Mouse (Mus musculus) common myeloid progenitor, adult 5-6 weeks (primary cell): Measurements from ENCODE around the gene Gss. TPM values are rescaled to one million over a fixed set of nuclear protein-coding genes. Genes with fewer than 3 reads are reported as not detected.
"Not testable (repeated sequence)": the region's sequence is repeated elsewhere in the genome, so short reads cannot be mapped to it uniquely, and the experiment has no call there.

Experiments
- ATAC-seq: replicated peaks from 2 replicates; pipeline ENCODE4 v1.8.0; 2016; ENCODE audit warnings: low read depth, mild to moderate bottlenecking, moderate TSS enrichment, inconsistent platforms; ENCODE audit not compliant: poor library complexity, severe bottlenecking
- total RNA-seq: library from RNA; stranded (forward); fragments of 200-1000, 187-1606 nt; gene quantifications from 2 replicates; pipeline ENCODE4 v1.2.3, GENCODE M21; 2017

Gene Gss
- total RNA-seq, 1 experiment from 2014 or later = 18.4 TPM

DNA sequence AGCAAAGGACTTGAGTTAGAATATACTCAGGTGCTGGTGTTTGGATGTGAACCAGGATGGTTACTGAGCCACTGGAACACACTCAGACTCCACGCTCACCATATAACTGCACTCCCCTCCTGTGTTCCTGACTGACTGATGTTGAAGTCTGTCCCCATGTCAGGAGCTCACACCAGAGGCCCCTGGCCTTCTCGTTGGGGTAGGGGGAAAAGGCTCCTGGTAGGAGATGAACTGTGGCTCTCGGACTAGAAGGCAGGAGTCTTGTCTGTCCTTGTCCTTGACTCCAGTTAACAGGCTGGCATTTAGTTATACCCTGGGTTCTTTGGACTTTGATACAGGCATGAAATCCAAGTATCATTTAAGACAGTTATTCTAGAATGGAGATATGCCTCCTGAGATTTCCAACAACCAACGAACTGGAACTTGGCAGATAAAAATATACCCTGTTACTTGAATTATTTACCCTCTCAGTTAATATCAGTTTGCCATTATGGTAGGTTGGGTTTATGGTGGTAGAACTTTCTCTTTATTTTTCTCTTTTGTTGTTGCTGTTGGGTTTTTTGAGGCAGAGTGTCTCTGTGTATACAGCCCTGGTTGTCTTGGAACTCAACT is 10.1 kb downstream of the Gss start:
- no peak for ATAC-seq

DNA sequence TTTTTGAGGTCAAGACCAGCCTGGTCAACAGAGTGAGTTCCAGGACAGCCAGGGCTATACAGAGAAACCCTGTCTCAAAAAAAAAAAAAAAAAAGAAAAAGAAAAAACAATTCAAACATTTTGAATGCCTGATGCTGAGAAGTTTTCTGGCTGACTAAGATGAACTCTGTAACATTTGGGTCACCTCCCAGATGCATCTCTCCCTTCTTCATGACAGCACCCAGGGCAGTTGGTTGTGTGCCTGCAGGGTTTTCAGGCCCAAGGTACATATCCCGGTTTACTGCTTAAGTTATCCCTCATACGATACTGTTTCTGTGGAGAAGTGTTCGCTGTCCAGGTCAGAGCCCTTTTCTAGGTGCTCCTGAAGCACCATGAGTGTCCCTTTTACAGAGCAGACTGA is 12.3 kb downstream of the Gss start:
- no peak for ATAC-seq

DNA sequence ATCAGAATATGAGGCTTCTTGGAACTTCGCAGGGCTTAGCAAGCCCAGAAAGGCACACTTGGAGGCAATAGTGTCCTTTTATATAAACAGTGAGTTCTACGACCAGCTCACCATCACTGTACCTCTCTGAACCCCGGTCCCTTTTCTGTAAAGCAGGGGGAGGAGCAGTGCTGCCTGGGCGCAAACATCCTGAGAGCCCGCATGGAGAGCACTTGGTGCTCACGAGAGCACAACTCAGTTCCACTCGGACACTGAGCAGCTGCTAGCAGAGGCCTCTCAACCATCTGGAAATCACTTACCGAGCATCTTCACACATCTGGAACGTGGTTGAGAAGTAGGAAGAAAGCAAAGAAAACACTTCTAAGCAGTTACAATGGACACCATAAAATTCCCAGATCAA is 16.0 kb downstream of the Gss start:
- no peak for ATAC-seq

DNA sequence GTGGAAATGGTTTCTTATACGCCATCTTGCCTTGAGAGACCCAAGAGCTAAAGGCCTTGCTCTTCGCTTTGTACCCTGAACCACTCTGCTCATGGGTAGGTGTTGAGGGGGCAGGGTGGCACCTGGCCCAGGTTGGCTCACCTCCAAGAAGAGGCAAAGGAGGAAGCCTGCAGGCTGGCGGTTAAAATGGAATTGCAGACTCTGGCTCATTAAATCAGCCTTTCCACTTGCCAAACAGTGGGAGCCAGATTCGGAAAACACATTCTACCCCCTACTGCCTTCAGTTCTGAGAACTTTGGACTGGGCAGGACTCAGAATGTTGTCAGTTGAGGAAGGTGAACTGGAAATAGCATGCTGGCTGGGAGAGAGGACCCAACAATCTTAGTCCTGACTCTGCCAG is 17.9 kb downstream of the Gss start:
- no peak for ATAC-seq

DNA sequence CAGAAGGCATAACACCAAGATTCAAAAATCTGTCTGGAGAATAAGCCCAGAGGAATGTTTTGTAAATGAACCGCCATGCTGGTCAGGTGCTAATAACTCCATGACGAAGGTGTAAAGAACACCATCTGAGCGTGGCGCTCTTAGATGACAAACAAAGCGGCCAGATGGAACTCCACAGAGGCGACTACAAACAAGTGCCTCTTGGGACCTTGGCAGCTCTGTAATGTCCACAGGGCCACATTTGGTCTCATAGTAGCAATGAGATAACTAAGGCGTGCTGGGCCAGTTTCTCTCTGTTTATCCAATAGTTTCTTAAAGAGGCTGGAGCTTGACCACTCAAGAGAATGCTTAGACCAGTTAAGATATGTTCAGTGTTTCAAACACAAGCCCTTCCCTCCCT is 18.6 kb downstream of the Gss start:
- ATAC-seq = no peak

DNA sequence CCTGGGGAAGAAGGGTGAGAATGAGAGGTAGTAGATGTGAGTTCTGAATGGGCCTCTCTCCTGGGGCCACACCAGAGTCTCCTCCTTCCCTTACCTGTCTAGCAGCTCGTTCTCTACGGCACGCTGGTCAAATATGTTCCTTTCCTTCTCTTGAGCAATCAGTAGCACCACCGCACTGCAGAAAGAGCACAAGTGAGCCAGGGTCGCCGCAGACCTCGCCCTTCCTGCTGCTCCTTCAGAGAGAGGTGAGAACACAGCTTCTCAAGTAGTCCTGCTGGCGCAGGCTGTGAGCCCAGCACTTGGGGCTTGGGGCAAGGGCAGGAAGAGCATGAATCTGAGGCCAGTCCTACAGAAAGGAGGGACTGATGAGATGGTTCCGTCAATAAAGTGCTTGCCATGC is 19.6 kb downstream of the Gss start:
- ATAC-seq = no peak

DNA sequence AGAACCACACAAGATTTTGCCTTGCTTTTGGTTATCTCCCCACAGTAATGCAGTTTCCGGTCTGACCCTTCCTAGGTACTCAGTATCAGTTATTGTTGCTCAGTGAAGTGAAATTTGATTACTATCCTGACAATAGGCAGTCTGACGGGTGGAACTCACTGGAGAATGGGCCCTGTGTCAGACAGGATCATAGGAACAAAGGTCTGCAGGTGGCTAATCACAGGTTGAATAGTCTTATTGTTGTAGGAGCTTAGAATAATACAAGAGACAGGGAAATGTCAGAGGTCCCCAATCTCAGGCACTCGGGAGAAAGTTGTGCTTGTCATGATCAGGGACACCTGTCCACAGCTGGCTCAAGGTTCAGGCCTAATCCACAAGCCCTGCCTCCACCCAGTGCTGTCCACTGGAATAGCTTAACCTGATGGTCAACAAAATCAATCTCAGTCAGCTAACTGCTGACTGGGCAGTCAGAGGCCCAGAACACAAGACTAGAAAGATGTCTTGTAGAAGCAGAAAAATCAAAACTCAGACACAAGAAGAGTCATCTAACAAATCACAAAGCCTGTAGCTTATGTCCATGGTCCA is 23.3 kb downstream of the Gss start:
- ATAC-seq = no peak

DNA sequence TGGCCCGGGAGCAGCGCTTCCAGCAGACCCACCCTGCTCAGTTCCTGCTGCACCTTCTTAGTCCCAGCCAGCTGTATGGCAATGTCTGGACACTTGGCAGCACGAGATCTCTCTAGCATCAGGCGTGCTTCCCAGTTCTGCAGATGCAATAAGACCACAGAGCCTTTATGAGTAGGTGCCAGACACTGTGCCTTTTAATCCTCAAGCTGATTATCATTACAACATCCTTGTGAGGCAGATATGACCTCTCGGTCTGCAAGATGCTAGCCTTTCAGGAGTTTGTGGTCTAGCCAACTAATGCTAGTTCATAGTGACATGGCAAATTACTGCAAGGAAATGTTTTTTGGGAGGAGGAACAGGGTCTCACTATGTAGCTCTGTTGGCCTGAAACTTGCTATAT is 24.9 kb downstream of the Gss start:
- ATAC-seq = peak; percentile 85

DNA sequence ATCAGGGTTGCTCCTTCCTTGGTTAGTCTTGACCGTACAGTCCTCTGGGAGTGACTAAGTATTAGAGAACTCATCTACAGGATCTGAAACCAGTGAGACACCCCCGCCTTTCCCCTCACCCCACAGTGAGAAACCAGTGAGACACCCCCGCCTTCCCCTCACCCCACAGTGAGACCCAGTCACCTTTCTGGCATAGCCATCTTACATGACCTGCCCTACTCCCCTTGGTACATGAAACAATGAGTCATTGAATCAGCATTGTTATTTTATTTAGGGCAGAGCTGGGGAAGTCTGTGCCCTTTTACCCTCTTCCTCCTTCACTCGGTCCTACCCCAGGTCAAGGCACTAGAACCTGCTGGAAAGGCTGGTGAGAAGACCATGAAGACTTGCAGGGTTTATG is 29.7 kb downstream of the Gss start:
- ATAC-seq = no peak

DNA sequence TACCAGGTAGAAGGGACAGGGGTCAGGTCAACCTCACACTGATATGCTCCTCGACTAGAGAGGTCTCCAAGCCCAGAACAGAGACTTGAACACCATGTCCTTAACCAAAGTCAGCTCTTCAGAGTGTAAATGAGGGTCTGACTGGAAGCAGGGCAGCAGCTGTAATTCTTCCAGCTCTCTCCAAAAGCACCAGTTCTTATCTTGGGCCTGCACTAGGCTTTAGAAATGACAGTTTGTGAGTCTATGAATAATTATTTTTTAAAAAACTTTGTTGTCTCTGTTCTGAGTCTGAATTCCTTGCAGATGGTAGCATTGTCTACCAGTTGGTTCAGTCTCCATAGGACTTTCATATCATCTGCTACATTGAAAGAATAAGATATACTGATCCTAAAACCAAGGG is 30.4 kb downstream of the Gss start:
- ATAC-seq = no peak

DNA sequence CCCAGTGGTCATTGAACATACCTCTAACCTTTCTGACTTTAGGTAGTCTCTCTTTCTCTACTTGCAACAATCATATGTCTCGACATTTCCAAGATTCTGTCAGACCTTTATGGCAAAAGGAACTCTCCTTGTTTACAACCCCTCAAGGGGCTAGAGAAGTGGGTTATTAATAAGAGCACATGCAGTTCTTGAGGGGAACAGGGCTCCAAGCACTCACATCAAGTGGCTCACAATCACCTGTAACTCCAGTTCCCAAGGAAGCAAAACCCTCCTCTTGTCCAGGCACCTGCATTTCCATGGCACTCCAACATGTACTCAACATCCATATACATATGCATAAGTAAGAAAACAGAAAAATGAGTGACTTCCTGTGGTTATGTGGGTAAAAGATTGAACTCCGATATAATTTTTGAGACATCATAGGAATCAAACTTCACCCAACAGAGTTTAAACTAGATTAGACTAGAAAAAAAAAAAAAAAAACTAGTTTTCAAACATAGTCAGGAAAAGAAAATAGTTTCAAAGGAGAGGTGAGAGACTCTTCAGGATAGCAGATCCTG is 38.1 kb downstream of the Gss start:
- no peak for ATAC-seq

DNA sequence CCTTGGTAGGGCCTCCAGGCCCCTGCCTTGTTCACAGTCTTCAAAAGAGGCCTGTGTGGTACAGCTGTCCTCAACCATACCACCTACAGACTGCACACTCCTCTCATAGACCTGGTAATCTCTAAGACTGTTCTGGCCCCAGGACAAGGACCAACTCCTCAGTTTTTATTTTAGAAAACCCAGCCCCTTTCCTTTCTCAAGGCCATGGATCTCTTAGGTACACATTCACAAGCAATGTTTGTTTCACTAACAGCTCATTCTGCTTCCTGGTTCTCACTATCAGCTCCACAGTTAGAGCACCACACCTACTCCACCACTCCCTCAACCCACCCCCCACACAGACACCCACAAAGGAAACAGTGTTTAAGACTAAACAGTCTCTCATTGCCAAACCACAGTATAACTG is 39.7 kb downstream of the Gss start:
- peak; percentile 96 for ATAC-seq

DNA sequence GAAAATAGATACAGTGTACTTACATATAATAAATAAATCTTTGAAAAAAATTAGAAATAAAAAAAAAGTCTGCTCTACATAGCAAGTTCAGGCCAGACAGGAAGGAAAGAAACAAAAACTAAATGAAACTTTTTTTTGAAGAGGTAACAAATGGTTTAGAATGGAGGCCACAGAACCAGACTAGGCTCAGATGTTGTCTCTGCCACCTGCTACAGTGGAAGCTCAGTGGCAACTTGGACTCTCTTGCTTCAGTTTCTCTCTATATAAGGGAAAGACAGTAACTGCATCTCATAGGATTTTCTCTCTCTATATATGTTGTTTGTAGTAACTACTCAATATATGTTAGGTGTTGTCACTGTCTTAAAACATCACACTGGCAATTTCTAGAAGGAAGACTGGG is 40.3 kb downstream of the Gss start:
- no peak for ATAC-seq

DNA sequence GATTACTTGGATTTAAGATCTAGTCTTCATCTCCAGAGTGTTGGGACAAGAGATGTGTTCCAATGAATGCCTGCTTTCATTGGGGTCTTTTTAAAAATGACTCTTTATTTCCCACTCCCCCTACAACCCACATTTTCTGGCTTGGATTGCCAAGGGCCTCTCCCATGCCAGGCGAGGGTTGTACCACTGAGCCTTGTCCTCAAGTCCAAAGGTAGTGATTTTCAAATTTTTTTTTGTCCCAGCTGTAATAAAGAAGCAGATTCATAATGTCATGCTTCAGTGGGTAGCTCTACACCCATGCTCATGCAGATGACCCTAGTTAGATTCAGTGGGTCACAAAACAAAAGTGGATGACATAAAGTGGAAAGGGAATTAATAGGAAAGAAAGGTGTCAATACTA is 45.7 kb downstream of the Gss start:
- no peak for ATAC-seq

DNA sequence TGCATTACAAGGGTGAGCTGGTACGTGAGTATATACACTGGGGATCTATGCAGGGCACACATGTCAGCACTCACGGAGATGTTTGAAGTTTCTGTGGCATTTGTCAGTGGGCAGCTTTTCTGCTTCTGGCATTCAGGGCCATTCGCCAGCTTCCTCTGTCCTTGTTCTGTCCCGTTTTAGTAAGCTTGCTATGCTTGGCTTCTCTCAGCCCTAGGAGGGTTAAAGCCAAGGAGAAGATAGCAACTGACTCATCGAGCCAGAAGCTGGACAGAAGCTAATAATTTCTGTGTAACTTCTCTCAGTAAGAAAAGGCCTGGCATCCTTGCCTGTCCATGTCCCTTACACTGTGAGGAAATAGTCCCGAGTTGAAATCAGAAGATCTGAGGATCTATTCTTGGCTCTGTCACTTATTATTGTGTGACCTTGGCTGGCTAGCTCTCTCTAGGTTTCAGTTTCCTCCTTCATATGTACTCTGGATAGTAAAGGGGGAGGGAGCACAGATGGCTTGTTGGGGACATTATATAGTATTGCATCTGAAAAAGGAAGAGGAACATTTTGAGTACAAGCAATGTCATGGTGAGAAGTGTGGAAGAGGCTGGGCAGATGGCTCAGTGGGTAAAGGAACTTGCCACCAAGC is 51.7 kb downstream of the Gss start:
- peak; percentile 79 for ATAC-seq

DNA sequence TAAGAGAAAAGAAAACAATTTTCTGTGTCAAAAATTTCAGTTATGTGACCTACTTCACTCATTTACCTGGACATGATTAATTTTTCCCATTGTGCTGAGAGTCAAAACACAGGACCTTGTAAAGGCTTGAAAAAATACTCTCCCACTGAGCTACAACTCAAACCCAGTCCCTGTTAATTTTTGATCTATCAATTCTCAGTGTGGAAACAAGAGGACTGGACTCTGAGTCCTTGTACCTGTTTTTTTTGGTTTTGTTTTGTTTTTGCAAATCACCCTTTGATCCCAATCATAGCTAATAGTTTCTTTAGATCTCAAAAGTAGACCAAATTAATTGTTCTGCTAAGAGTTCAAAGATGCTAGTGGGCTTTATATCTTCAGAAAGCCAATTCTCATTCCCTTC is 52.9 kb downstream of the Gss start:
- no peak for ATAC-seq

DNA sequence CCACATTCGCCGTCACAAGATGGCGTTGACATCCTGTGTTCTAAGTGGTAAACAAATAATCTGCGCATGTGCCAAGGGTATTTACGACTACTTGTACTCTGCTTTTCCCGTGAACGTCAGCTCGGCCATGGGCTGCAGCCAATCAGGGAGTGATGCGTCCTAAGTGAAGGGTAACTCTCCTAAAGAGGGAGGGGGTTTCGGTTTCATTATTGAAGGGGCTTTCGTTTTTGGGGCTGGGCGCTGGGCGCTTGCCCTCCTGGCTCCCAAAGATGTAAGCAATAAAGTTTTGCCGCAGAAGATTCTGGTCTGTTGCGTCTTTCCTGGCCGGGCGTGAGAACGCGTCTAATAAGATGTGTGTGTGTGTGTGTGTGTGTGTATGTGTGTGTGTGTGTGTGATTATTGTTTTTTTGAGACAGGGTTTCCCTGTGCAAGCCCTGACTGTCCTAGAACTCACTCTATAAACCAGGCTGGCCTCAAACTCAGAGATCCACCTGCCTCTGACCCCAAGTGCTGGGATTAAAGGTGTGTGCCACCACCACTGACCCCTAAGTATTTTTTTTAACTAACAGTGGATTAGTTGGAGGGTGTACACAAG is 54.0 kb downstream of the Gss start:
- not testable (repeated sequence) for ATAC-seq

DNA sequence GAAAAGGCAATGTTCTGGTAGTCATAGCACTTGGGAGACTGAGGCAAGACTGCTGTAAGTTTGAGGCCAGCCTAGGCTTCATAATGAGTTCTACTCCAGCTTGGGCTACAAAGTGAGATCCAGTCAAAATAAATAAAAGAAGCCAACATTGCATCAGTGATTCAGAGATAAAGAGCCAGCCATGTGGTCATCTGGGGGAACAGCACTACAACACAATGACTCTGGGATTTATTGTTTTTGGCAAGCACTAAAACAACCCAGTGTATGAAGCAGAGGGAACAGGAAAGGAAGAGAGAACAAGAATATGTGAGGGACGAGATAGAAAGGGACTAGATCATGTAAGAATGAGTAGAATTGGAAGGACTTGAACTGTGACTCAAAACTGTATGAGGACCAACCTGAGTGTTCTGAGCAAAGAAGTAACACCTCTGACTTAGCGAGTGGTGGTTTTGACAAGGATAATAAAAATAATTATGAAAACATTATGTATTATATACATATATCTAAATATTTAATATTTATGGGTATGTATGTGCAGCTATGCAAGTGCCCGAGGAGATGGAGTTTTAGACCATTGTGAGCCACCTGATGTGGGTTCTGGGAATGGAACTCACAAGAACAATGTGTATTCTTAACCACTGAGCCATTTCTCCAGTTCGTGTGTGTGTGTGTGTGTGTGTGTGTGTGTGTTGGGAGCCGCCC is 54.7 kb downstream of the Gss start:
- peak; percentile 50; the same call in 1 of the 2 replicates for ATAC-seq

DNA sequence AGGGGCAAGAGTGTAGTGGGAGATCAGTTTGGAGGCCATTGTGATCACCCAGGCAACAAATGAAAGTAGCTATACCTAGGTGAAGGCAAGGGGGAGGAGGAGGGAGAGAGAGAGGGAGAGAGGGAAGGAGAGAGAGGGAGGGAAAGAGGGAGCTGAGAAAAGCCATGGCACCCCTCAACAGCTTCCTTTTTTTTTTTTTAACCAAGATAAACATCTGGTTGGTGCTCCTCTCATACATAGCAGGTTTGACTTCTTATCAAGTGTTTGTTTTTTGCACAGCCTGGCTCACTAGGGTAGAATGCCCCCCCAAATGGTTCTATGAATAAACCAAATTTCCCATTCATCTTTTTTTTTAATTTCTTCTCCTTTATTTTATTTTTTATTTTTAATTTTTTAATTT is 56.3 kb downstream of the Gss start:
- no peak for ATAC-seq

DNA sequence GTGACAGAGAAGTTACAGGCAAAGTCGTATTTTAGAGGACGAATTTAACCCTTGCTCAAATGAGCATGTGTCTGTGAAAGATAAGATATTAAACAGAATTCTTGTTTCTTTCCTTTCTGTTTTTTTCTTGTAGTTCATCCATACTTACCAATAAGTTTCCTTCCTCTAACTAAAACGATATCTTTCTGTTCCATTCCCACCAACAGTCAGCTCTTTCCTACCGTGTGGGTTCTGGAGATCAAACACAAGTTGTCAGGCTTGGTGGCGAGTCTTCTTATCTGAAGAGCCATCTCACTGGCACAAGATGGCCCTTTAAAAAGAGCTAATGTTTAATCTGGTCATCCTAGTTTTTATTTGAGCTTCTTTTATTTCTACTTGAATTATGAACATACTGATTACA is 65.2 kb downstream of the Gss start:
- ATAC-seq = no peak

DNA sequence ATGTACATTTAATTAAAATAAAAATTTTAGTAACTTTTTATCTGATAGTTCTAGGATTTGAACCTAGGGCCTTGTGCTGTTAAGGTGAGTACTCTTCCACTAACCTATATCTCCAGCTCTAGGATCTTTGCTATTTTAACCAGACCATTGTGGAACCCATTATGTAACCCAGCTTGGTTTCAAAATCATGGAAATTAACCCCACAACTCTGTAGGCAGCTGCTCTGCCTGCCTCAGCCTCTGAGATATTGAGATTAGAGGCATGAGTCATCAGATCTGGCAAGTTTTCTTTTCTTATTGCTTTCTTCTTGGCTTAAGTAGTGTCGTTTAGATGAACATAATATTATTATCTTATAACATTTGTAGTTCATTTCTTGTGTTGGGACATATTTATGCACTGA is 68.2 kb downstream of the Gss start:
- ATAC-seq = peak; percentile 56
